Mouse (Mus musculus) gastrocnemius, postnatal 14 days (tissue): ENCODE data around the gene Bcl2l2. TPM values are rescaled to one million over a fixed set of nuclear protein-coding genes. Genes with fewer than 3 reads are reported as not detected.

ENCODE experiments used
- DNase-seq: peaks from one replicate; pipeline ENCODE4 v3.0.0; 2021; ENCODE audit warnings: mixed read lengths
- intact Hi-C: fragments of 180-260 bp; cut with DNase I; formaldehyde crosslinking; loops from one replicate; pipeline ENCODE4 v1.15.1; 2025; ENCODE audit warnings: low total_unique reads
- total RNA-seq, 2 experiments: library from RNA; stranded (reverse); gene quantifications; 2 replicates each; pipeline ENCODE4 v1.2.3; 2021

Gene Bcl2l2
- total RNA-seq, 2 experiments from 2014 or later: 19.9 to 21.0 TPM

DNA sequence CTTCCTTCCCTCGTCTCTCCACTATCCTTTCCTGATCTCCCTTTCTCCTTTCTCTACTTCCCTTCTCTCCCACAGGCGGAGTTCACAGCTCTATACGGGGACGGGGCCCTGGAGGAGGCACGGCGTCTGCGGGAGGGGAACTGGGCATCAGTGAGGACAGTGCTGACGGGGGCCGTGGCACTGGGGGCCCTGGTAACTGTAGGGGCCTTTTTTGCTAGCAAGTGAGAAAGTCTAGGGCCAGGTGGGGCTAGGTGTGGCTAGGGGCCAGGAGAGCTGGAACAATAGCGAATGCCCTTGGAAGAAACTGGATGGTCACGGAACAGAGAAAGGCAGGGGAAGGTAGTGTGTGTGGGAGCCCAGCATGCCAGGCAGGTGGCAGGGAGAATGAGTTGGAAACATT is 2.1 kb downstream of the Bcl2l2 start:
- intact Hi-C loops: no loop called here
- no peak for DNase-seq

DNA sequence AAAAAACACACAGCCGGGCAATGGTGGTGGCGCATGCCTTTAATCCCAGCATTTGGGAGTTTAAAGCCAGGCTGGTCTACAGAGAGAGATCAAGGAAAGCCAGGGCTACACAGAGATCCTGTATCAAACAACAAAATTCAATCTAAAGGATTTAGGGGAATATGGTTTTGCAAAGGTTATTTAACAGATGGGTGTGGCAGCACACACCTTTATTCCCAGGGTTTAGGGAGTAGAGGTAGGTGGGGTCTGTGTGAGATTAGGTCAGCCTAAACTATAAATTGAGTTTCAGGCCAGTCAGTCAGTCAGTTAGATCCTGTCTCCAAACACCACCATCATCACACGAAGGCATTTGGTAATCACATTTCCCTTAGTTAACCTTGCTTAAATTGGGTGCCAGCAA is 9.0 kb downstream of the Bcl2l2 start, which contains the start of gene Pabpn1:
Pabpn1 (plus strand) TSS at position 301 of the 400 bp plus-strand sequence.
- intact Hi-C loops: no loop called here

DNA sequence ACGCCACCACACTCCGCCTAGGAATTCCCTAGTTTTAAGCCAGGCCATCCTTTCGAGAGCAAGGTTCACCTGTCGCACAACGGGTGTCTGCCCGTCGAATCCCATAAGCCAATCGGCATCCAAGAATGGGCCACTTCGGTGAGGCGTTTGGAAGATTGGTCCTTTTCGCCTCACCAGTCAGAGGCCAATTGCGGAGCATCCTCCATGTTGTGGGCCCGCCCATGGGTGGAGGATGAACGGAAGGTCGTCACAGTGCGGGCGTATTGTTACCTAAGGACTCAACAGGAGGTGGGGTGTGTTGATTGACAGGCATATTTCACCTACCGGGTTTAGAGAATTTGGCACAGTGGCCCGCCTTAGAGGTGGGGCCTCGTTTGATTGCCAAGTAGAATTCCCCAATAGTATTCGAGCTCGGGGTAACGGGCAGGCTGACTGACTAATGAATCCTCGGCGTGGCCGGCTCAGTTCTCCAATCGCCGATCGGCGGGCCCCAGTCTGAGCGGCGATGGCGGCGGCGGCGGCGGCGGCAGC is 10.5 kb downstream of the Bcl2l2 start:
- peak; percentile 94 for DNase-seq
- intact Hi-C loops: no loop called here

More for the DNA sequence above, 9.0 kb downstream of the Bcl2l2 start, which contains the start of gene Pabpn1:
- DNase-seq: no peak

DNA sequence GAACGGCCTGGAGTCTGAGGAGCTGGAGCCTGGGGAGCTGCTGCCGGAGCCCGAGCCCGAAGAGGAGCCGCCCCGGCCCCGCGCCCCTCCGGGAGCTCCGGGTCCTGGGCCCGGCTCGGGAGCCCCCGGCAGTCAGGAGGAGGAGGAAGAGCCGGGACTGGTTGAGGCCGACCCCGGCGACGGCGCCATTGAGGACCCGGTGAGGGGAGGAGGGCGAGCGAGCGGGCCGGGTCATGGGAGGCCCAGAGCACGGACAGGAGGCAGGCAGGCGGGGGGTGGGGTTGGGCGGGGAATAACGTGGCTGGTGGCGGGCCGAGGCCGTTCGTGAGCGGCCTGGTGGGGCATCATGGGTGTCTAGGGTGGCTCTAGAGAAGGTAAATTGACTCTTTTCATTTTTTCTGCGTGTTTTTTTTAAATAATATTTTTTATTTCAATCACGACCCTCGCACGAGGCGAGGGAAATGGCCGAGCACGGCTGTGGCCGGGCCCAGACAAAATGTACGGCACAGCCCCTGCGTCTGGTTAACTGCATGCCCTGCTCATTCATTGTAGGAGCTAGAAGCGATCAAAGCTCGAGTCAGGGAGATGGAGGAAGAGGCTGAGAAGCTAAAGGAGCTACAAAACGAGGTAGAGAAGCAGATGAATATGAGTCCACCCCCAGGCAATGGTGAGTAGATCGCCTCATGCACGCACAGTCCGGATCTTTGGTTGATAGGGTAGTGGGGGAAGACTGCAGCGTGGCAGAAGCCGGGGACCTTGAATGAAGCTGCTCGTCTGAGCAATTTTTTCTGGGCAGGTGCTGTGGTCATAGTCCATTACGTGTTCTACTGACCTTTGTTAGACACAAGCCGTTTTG is 11.3 kb downstream of the Bcl2l2 start:
- intact Hi-C loops: no loop called here
- peak; percentile 74 for DNase-seq

DNA sequence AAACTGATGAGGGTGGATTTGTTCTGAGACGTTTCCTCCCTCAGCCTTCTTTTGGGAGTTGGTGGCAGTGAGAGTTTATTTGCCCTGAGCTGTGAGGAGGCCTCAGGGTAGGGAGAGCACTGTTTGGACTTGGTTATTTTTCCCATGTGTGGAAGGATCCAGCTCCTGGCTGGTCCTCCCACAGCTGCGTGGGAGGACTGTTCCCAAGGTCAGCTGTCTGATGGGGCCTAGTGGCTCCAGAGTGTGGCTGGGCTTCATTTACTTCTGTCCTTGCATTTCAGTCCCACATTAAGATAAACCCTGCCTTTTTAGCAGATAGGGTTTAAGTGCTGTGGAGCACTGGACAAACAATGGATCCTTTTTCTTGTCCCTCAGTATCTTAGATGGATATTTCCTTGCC is 14.3 kb downstream of the Bcl2l2 start:
- intact Hi-C loops: no loop called here
- DNase-seq: no peak

DNA sequence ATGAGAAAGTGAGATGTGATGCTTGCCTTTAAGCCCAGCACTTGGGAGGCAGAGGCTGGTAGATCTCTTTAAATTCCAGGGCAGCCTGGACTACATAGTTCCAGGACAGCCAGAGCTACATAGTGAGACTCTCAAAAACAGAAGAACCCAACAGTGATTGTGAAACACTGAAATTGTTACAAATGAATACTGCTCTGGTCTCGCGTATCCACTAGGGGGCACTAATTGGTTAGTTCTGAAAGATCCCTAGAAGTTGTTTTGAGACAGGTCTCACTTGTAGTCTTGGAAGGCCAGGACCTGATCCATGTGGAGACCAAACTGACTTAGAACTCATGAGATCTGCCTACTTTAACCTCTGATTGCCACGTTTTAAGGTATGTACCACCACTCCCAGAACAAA is 17.2 kb downstream of the Bcl2l2 start:
- intact Hi-C loops: loop anchor here (5.0 kb wide), 2 partner anchors 37 to 112 kb away; partner anchors contain the start of gene Cmtm5
- DNase-seq: peak; percentile 55

DNA sequence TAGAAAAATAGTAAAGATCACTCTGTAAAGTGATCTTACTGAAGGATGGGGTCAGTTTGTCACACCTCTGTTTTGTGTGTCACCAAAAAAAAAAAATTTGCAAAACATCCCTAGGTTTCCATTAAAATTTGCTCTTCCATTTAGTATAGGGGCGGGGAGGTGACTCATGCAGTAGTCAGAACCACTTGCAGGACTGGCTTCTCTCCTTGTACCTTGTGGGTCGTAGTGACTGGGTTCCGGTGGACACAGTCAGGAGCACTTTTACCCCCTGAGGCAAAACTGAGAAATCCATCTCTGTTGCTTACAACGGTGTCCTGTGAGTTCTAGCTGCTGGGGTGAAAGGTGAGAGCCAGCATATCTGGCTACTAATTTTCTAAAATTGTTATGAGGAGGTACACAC is 20.5 kb downstream of the Bcl2l2 start:
- DNase-seq: no peak
- intact Hi-C loops: loop anchor here (5.0 kb wide), 2 partner anchors 34 to 109 kb away; partner anchors contain the start of gene Cmtm5

DNA sequence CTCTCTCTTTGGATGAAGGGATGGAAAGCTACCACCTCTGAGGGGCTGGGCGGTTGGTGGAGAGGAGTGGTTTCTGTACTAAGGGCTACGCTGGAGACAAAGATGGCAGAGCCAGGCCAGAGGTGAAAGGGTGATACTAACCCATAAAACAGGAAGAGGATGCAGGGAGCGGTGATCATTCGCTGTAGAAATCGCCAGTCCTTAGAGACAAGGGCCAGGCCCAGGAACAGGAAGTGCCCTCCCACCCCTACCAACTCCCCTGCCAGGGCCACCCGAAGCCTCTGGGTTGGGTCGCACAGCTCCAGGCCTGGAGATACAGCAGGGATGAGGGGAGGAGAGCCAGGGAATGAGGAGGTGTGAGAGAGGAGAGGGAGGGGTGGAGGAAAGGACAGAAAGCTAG is 25.5 kb downstream of the Bcl2l2 start:
- no peak for DNase-seq
- intact Hi-C loops: no loop called here

DNA sequence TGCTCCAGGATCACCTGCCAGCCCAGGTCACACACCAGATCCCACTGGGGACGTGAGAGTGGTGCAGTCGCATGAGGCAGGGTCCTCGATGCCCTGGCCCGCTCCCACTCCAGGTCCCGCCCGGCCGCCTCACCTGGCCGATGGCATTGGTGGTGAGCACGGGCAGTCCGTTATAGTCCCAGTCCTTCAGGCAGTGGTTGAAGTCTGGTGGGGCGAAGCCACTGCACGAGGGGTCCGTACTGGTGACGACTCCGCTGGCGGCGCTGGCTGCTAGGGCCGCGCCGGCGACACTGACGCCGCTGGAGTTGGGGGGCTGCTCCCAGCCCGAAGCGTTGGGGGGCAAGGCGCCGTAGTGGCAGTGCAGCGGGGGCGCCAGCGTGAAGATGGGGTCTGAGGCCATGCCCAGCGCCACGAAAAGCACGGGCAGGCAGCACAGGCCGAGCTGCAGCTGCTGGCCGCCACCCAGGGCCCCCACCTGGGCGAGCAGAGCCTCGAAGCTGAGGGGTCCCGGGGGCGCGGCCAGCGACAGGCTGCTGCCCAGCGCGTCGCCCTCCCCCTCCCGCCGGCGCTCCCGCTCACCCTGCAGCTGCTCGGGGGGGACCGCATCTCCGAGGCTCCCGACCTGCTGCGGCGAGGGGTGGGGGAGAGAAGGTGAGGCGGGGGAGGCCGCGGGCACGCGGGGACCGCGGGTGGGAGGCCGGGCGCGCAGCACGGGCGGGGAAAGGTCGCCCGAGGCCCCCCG is 29.1 kb downstream of the Bcl2l2 start:
- intact Hi-C loops: no loop called here
- DNase-seq: no peak

DNA sequence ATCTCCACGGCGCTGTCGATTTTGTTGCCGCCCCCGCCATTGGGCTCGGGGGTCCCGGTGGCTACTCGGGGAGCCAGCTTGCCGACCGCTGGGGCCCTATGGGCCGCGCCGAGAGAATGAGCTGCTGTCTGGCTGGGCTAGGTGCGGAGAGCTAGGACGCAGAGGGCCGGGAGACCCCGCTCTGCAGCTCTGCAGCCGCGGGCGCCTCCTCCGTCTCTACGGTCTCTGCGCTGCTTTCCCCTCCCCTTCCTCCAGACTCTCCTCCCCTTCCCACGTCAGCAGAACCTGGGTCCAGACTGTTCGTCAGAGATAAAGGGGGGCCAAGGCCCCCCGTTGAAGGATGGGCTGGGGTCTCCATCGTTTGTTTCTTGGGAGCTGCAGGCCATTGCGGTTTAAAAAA is 29.7 kb downstream of the Bcl2l2 start, which contains the start of gene Slc22a17:
Slc22a17 (minus strand) TSS at position 247 of the 400 bp plus-strand sequence.
- DNase-seq: peak; percentile 75
- intact Hi-C loops: no loop called here

DNA sequence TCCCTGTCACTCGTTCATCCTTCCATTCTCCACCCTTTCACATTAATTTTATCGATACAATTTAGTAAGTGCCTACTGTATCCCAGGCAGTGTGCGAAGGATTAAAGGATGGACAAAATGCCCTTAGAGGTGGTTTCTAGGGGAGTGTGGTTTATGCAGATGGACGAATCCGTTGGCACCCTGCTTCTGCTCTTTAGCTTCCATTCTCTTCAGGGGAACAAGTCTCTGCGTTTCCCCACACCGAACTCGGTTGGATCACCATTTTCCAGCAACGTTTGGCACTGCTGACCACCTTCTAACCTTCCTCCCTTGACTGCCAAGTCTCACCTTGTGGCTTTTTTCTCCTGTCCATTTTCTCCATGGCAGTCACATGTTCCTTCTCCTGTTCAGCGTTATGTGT is 30.2 kb downstream of the Bcl2l2 start:
- intact Hi-C loops: no loop called here
- DNase-seq: no peak

DNA sequence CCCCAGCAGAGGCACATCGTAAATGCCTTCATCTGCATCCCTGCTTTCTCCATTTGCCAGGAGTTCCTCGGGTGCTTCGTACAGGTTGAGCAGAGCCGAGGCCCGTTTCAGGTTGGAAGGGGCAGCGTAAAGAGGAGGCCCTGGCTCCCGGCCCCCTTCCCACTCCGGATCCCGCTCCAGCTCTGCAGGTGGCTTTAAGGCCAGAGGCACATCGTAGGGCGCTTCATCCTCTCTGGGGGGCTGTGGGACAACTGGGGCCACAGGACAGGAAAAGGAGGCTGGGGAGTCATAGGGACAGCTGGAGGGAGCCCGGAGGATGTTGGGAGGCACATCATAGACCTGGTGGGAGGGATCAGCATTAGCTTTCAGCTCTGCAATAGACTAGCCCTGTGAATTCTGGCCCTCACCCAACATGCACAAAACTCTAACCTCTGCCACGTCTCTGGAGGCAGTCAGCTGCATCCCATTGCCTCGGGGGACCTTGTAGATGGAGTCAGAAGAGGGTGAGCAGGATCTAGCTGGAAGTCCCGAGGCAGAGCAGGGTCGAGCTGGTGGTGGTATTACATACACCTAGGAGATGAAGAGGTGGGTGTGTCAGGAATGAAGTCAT is 37.0 kb downstream of the Bcl2l2 start:
- no peak for DNase-seq
- intact Hi-C loops: no loop called here

DNA sequence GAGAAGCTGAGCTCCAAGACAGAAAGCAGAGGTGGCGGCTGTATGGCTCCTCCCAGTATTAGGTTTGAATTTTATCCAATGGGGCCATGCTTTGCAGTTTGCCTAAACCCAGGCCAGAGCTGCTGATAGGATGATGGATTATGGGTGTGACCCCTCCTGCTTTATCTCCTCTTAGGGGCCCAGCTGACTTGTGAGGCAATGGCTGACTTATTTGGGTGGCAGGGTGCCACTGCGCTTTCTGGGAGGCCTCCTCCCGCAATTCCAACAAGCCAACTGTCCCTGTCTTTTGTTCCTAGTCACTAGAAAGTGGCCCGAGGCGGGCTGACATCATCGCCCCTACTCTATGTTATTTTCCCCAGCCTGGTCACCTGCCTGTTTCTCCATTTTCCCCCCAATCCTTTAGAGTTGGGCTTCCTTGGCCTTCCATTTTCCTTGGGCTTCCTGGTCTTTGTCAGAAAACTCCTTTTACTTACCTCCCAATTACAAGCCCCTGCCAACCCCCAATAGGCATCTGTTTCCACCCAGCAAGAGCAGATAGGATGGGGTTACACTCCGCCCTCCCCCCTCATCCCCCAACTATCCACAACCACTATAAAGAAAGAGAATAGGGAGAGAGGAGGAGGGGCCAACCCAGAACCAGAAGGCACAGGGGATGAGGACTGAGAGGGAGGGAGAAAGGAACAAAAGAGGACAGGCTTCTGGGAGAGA is 41.6 kb downstream of the Bcl2l2 start:
- peak; percentile 72 for DNase-seq
- intact Hi-C loops: no loop called here

DNA sequence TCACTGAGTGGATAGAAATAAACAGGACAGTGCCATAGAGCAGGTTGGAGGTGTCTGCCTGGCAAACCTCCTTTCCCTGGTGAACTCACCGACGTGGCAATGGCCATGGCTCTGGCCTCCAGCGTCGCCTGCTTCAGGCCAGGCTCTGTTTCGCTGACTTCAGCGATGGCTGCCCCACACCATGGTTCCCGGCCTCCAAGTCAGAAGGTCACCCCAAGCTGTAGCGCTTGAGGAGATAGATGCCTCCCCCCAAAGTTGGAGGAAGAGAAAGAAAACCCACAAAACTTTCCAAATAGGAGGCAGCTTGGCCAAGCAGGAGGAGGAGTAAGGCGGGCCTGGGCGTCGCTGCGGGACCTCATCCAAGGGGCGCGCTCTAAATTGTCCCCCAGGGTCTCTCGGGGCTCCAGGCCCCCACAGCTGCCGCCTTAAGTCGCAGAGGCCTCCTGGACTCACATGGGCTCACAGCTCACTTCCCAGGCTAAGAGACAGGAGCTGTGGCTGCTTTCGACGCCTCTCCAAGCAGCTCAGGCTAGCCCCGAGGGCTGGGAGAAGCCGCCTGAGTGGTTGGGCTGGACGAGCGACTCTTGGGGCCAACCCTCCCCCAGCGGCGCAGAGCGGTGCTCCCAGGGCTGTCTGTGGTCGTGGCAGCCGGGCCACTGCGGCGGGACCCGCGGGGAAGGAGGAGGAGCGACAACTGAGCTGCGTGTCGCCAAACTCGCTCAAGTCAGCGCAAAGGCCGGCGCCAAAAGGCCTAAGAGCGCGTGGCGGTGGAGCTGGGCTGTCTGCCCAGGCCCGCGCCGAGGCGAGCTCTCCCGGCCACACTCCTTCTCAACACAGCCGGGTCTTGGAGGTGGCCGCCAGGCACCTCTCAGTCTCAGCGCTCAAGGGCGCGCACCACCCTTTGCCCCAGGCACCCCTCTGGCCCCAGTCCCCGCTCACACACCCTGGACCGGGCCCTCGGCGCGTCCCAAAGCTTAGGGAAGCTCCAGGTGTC is 42.5 kb downstream of the Bcl2l2 start, which contains the start of gene Efs:
Efs (minus strand) TSS at position 778 of the 994 bp plus-strand sequence.
- intact Hi-C loops: no loop called here
- peak; percentile 78 for DNase-seq

DNA sequence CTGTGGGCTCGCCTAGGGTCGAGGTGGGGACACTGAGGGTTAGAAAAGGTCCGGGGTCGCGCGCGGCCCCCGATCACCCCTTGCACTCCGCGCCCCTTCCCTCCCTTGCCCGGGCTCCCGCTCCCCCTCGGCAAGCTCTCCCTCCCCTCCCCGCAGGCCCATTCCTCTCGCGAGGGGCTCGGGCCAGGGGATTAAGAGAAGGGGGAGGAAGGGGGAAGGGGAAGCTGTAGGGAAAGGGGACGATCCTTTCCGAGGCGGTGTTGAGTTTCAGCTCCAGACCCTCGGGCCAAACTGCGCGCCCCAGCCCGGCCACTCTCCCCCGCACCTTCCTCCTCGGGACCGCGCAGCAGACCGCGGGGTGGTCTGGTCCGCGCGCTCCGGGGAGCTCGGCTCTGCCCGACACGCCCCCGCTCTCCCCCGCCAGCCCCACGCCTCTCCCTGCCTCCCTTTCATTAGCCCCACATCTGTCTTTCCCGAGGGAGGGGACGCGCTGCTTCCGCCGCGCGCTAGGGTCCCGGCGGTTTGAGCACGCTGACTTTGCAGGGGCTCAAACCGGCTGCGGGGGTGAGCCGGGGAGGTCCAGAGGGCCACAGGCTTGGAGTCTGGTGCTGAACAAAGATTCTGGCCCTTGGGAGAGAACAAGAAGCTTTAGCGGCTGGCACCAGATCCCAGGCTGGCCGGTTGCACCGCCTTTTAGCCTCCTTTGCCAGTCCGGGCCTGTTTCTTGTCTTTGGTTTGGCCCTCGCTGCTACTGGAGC is 43.4 kb downstream of the Bcl2l2 start:
- peak; percentile 79 for DNase-seq
- intact Hi-C loops: no loop called here

DNA sequence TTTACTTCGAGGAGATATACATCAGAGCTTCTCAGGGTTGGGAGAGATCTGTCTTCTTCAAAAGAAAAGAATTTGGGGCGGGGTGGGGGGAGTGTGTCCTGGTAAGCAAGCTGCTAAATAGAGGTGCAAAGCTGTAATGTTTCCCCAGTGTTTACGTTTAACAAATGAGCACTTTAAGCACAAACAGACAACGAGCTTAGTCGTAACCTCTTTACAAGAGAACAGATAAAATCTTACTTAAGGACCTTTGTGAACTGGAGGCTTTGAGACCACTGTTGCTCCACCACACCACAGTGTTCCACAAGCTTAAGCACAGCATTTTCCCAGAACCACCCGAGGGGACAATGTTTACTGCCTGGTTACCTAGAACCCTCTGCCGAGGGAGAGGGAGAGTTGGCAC is 44.1 kb downstream of the Bcl2l2 start:
- intact Hi-C loops: no loop called here
- no peak for DNase-seq

DNA sequence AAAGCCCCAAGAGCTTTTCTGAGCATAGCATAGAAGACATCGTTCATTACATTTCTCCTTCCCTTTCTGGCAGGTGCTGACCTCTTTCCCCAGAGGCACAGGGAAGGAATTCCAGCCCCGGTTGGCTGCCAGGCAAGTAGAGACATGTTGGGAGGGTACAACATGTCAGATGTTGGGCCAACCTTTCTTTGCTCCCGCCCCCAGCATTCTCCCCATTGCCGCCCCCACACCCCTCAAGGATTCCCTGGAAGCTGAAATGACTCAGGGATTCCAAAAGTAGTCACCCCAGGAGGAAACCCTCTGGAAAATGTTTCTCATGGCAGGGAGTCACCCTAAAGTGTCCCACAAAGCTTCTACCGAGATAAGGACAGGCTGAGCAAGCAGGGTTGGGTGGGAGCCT is 46.6 kb downstream of the Bcl2l2 start:
- intact Hi-C loops: loop anchor here (10.0 kb wide), 1 partner anchor 85 kb away; no protein-coding TSS in a partner anchor
- no peak for DNase-seq
